Mouse (Mus musculus) hindbrain, embryonic 10.5 days (tissue): Measurements from ENCODE around the gene Lamb3. TPM values are rescaled to one million over a fixed set of nuclear protein-coding genes. Genes with fewer than 3 reads are reported as not detected.

Experiments
- polyA plus RNA-seq: library from polyadenylated mRNA; unstranded; fragments of >200 nt; fragmentation: Nextera tagmentation; extraction: Ambion mirVana; gene quantifications from 2 replicates; pipeline ENCODE4 v1.2.1, GENCODE M21; 2016

Lamb3 gene
- polyA plus RNA-seq, 1 experiment from 2014 or later, result 0.46 TPM

Other genes starting within 250 kb of the Lamb3 start
- gene Syt14, start 171.9 kb upstream of the Lamb3 start, polyA plus RNA-seq, result 4.1 and 4.6 TPM in 2 replicates
- gene Diexf, start 77.4 kb upstream of the Lamb3 start, polyA plus RNA-seq, result 7.0 and 9.3 TPM in 2 replicates
- gene Irf6, start 54.6 kb upstream of the Lamb3 start, polyA plus RNA-seq, result 3.7 and 4.9 TPM in 2 replicates
- 13.8 and 17.7 TPM in 2 replicates for gene A130010J15Rik, start 39.7 kb upstream of the Lamb3 start, polyA plus RNA-seq
- gene Traf3ip3, start 6.0 kb upstream of the Lamb3 start, polyA plus RNA-seq, result 1.5 and 1.8 TPM in 2 replicates
- not detected in 2 replicates for gene Hsd11b1, start 56.4 kb downstream of the Lamb3 start, polyA plus RNA-seq
- 5.6 and 7.6 TPM in 2 replicates for gene G0s2, start 65.5 kb downstream of the Lamb3 start, polyA plus RNA-seq
- 11.8 and 15.5 TPM in 2 replicates for gene Camk1g, start 162.6 kb downstream of the Lamb3 start, polyA plus RNA-seq